Mouse (Mus musculus) embryonic facial prominence, embryonic 14.5 days (tissue): ENCODE data around the gene Plcl1. TPM values are rescaled to one million over a fixed set of nuclear protein-coding genes. Genes with fewer than 3 reads are reported as not detected.

Experiments
- ATAC-seq: fragments of 200-750 bp; cut with Nextera tagmentation; 2 replicates; pipeline ENCODE4 v1.8.0; 2017; ENCODE audit warnings: low read depth, moderate number of reproducible peaks, moderate TSS enrichment
- DNase-seq: peaks from one replicate; pipeline ENCODE4 v3.0.0-alpha.2; 2015; ENCODE audit warnings: low spot score
- H3K27ac ChIP-seq: fragments of 300-500 bp; sonication (generic); replicated peaks from 2 replicates; pipeline ENCODE4 v1.5.1; 2014; ENCODE audit warnings: low read depth, mild to moderate bottlenecking, low read length, moderate library complexity
- H3K27me3 ChIP-seq: fragments of 300-500 bp; sonication (generic); replicated peaks from 2 replicates; pipeline ENCODE4 v1.6.1; 2014; ENCODE audit warnings: low read length; ENCODE audit not compliant: control insufficient read depth, insufficient read depth
- H3K36me3 ChIP-seq: fragments of 300-500 bp; sonication (generic); 2 replicates; pipeline ENCODE4 v1.6.1; 2014; ENCODE audit warnings: low read length, mixed read lengths; ENCODE audit not compliant: control insufficient read depth, insufficient read depth
- H3K4me1 ChIP-seq: fragments of 300-500 bp; sonication (generic); 2 replicates; pipeline ENCODE4 v1.6.1; 2014; ENCODE audit warnings: antibody characterized with exemption, low read length; ENCODE audit not compliant: control insufficient read depth, insufficient read depth
- H3K4me2 ChIP-seq: fragments of 300-500 bp; sonication (generic); 2 replicates; pipeline ENCODE4 v1.6.1; 2014; ENCODE audit warnings: low read depth, mild to moderate bottlenecking, low read length, moderate library complexity, mixed read lengths
- H3K4me3 ChIP-seq: fragments of 300-500 bp; sonication (generic); 2 replicates; pipeline ENCODE4 v1.5.1; 2014; ENCODE audit warnings: low read depth, mild to moderate bottlenecking, low read length
- H3K9ac ChIP-seq: fragments of 300-500 bp; sonication (generic); 2 replicates; pipeline ENCODE4 v1.6.1; 2014; ENCODE audit warnings: low read depth, mild to moderate bottlenecking, low read length, moderate library complexity, mixed read lengths
- H3K9me3 ChIP-seq: fragments of 300-500 bp; sonication (generic); 2 replicates; pipeline ENCODE4 v1.6.1; 2016; ENCODE audit warnings: low read length; ENCODE audit not compliant: control insufficient read depth
- WGBS: fragments of 180-500 bp; shearing (Covaris S2); extraction: QIAGEN DNeasy Blood & Tissue Kit; methylation state at CpG from one replicate; pipeline ENCODE4 v1.1.7; 2014; 5-methylcytosine and 5-hydroxymethylcytosine counted together
- polyA plus RNA-seq: library from polyadenylated mRNA; unstranded; fragments of >200 nt; fragmentation: Nextera tagmentation; extraction: Ambion mirVana; gene quantifications from 2 replicates; pipeline ENCODE4 v1.2.1, GENCODE M21; 2014

Gene Plcl1
- polyA plus RNA-seq, 1 experiment from 2014 or later: 2.4 TPM

- Histone ChIP-seq H3K4me1 (no peaks in the 10 kb centered on the region), H3K4me2 (no peak overlapping the region), H3K4me3 (no peak overlapping the region), H3K27me3 (no peaks in the 10 kb centered on the region), H3K9ac (no peak overlapping the region), H3K27ac (no peak overlapping the region), H3K9me3 (no peaks in the 10 kb centered on the region), H3K36me3 (no peaks in the 10 kb centered on the region)
- ATAC-seq (no peak), DNase-seq (no peak)
- 84% methylated on average over 7 of the region's 7 CpGs for WGBS
Measured at GRCm38 (mm10) chr1:55749770-55750169, 344.0 kb downstream of the Plcl1 start.

GRCm38 (mm10) chr1:55755742-55756141 lies 350.0 kb downstream of the Plcl1 start:
- H3K9me3 ChIP-seq: no peaks in the 10 kb centered on the region
- H3K27me3 ChIP-seq: no peaks in the 10 kb centered on the region
- WGBS: 57% methylated on average over 10 of the region's 10 CpGs
- no peaks in the 10 kb centered on the region for H3K36me3 ChIP-seq
- H3K4me3 ChIP-seq: no peak overlapping the region
- no peak overlapping the region for H3K9ac ChIP-seq
- DNase-seq: no peak
- H3K4me2 ChIP-seq: no peak overlapping the region
- H3K4me1 ChIP-seq: no peaks in the 10 kb centered on the region
- no peak for ATAC-seq
- no peak overlapping the region for H3K27ac ChIP-seq

- H3K9ac ChIP-seq: no peak overlapping the region
- no peak overlapping the region for H3K27ac ChIP-seq
- ATAC-seq: no peak
- DNase-seq: no peak
- no peaks in the 10 kb centered on the region for H3K4me1 ChIP-seq
- WGBS: 81% methylated on average over 5 of the region's 5 CpGs
- H3K4me2 ChIP-seq: no peak overlapping the region
- no peaks in the 10 kb centered on the region for H3K27me3 ChIP-seq
- no peaks in the 10 kb centered on the region for H3K9me3 ChIP-seq
- no peaks in the 10 kb centered on the region for H3K36me3 ChIP-seq
- no peak overlapping the region for H3K4me3 ChIP-seq
Measured at GRCm38 (mm10) chr1:55762284-55762683, 356.6 kb downstream of the Plcl1 start.

- ATAC-seq (no peak), DNase-seq (no peak)
- no peak overlapping the region for H3K27ac ChIP-seq
- no peak overlapping the region for H3K4me2 ChIP-seq
- no peaks in the 10 kb centered on the region for H3K4me1 ChIP-seq
- WGBS: 73% methylated on average over 2 of the region's 2 CpGs
- H3K9me3 ChIP-seq: no peaks in the 10 kb centered on the region
- no peak overlapping the region for H3K4me3 ChIP-seq
- H3K36me3 ChIP-seq: no peaks in the 10 kb centered on the region
- no peak overlapping the region for H3K9ac ChIP-seq
- H3K27me3 ChIP-seq: no peaks in the 10 kb centered on the region
Measured at GRCm38 (mm10) chr1:55763171-55763570, 357.4 kb downstream of the Plcl1 start.

- Histone ChIP-seq H3K4me3 (no peak overlapping the region), H3K36me3 (no peaks in the 10 kb centered on the region), H3K9me3 (no peaks in the 10 kb centered on the region), H3K4me2 (no peak overlapping the region), H3K27ac (no peak overlapping the region), H3K4me1 (no peaks in the 10 kb centered on the region), H3K9ac (no peak overlapping the region), H3K27me3 (no peaks in the 10 kb centered on the region)
- WGBS: 50% methylated on average over 1 of the region's 1 CpGs
- ATAC-seq (no peak), DNase-seq (no peak)
Measured at GRCm38 (mm10) chr1:55766743-55767142, 361.0 kb downstream of the Plcl1 start.

- H3K27ac ChIP-seq: no peak overlapping the region
- H3K9me3 ChIP-seq: no peaks in the 10 kb centered on the region
- H3K4me3 ChIP-seq: no peak overlapping the region
- DNase-seq (no peak), ATAC-seq (no peak)
- no peaks in the 10 kb centered on the region for H3K36me3 ChIP-seq
- H3K4me2 ChIP-seq: no peak overlapping the region
- no peak overlapping the region for H3K9ac ChIP-seq
- H3K4me1 ChIP-seq: no peaks in the 10 kb centered on the region
- H3K27me3 ChIP-seq: no peaks in the 10 kb centered on the region
Measured at GRCm38 (mm10) chr1:55770072-55770785, 364.5 kb downstream of the Plcl1 start.

- no peaks in the 10 kb centered on the region for H3K9me3 ChIP-seq
- H3K4me1 ChIP-seq: no peaks in the 10 kb centered on the region
- H3K27ac ChIP-seq: no peak overlapping the region
- no peaks in the 10 kb centered on the region for H3K27me3 ChIP-seq
- H3K36me3 ChIP-seq: no peaks in the 10 kb centered on the region
- H3K9ac ChIP-seq: no peak overlapping the region
- 67% methylated on average over 6 of the region's 6 CpGs for WGBS
- no peak overlapping the region for H3K4me3 ChIP-seq
- DNase-seq (no peak), ATAC-seq (no peak)
- no peak overlapping the region for H3K4me2 ChIP-seq
Measured at GRCm38 (mm10) chr1:55792817-55793216, 387.1 kb downstream of the Plcl1 start.

Other genes starting within 250 kb of the Plcl1 start
- gene Rftn2, start 179.1 kb upstream of the Plcl1 start, polyA plus RNA-seq: 20.3 and 20.6 TPM in 2 replicates
- 3.1 and 3.3 TPM in 2 replicates for gene Mars2, start 168.7 kb upstream of the Plcl1 start, polyA plus RNA-seq
- gene Boll, start 42.5 kb upstream of the Plcl1 start, polyA plus RNA-seq: 0.17 and 1.4 TPM in 2 replicates